Mouse (Mus musculus): Measurements from ENCODE around the gene Zfand3.

- TF ChIP-seq CTCF (IDR thresholded peaks at IDR 0.05; ENCODE audit: extremely low read depth, insufficient read length, insufficient replicate concordance, low read depth, low read length), result no peak
- no peak for TF ChIP-seq POLR2A (IDR thresholded peaks at IDR 0.05; ENCODE audit: low read depth, low read length)
Observed at GRCm38 (mm10) chr17:30029633-30030226, 25.2 kb downstream of the Zfand3 start.

All from small intestine, adult 2 months (tissue).